Mouse (Mus musculus) liver, embryonic 12.5 days (tissue): ENCODE measurements around the gene Lmx1a. TPM values are rescaled to one million over a fixed set of nuclear protein-coding genes. Genes with fewer than 3 reads are reported as not detected.

Source experiments
- ATAC-seq: fragments of 200-750 bp; cut with Nextera tagmentation; 2 replicates; pipeline ENCODE4 v1.8.0; 2017; ENCODE audit warnings: moderate number of reproducible peaks, mild to moderate bottlenecking, moderate library complexity
- H3K27ac ChIP-seq: fragments of 300-500 bp; sonication (generic); 2 replicates; pipeline ENCODE4 v1.5.1; 2016; ENCODE audit warnings: mild to moderate bottlenecking
- H3K27me3 ChIP-seq: fragments of 300-500 bp; sonication (generic); replicated peaks from 2 replicates; pipeline ENCODE4 v1.6.1; 2016; ENCODE audit warnings: mild to moderate bottlenecking, moderate library complexity
- H3K36me3 ChIP-seq: fragments of 300-500 bp; sonication (generic); 2 replicates; pipeline ENCODE4 v1.6.1; 2016; ENCODE audit warnings: mild to moderate bottlenecking, moderate library complexity
- H3K4me1 ChIP-seq: fragments of 300-500 bp; sonication (generic); 2 replicates; pipeline ENCODE4 v1.6.1; 2016
- H3K4me2 ChIP-seq: fragments of 300-500 bp; sonication (generic); 2 replicates; pipeline ENCODE4 v1.6.1; 2016; ENCODE audit warnings: mild to moderate bottlenecking, moderate library complexity
- H3K4me3 ChIP-seq: fragments of 300-500 bp; sonication (generic); 2 replicates; pipeline ENCODE4 v1.5.1; 2016; ENCODE audit warnings: mild to moderate bottlenecking, moderate library complexity
- H3K9ac ChIP-seq: fragments of 300-500 bp; sonication (generic); 2 replicates; pipeline ENCODE4 v1.6.1; 2016; ENCODE audit warnings: mild to moderate bottlenecking, moderate library complexity
- H3K9me3 ChIP-seq: fragments of 300-500 bp; sonication (generic); replicated peaks from 2 replicates; pipeline ENCODE4 v1.6.1; 2016; ENCODE audit warnings: mild to moderate bottlenecking, moderate library complexity
- WGBS: fragments of 180-500 bp; shearing (Covaris S2); methylation state at CpG from one replicate; pipeline ENCODE4 v1.1.7; 2016; ENCODE audit not compliant: insufficient replicate concordance; 5-methylcytosine and 5-hydroxymethylcytosine counted together
- polyA plus RNA-seq: library from polyadenylated mRNA; unstranded; fragments of >200 nt; fragmentation: Nextera tagmentation; extraction: Ambion mirVana; gene quantifications from 2 replicates; pipeline ENCODE4 v1.2.1, GENCODE M21; 2016

Lmx1a gene
- polyA plus RNA-seq, 1 experiment from 2014 or later = 1.2 TPM

- H3K9ac ChIP-seq = no peak overlapping the region
- H3K9me3 ChIP-seq = no peaks in the 10 kb centered on the region
- no peak overlapping the region for H3K4me2 ChIP-seq
- ATAC-seq = no peak
- H3K27ac ChIP-seq = no peak overlapping the region
- H3K36me3 ChIP-seq = no peaks in the 10 kb centered on the region
- H3K4me3 ChIP-seq = no peak overlapping the region
- no peaks in the 10 kb centered on the region for H3K4me1 ChIP-seq
- 64% methylated on average over 10 of the region's 10 CpGs for WGBS
- peaks cover 10% of the 10 kb centered on the region; the same call in 1 of the 2 replicates for H3K27me3 ChIP-seq
Measured at GRCm38 (mm10) chr1:167760307-167760706, 71.3 kb downstream of the Lmx1a start.

GRCm38 (mm10) chr1:167761785-167762223 lies 72.8 kb downstream of the Lmx1a start:
- no peaks in the 10 kb centered on the region for H3K4me1 ChIP-seq
- H3K9ac ChIP-seq = no peak overlapping the region
- no peaks in the 10 kb centered on the region for H3K36me3 ChIP-seq
- WGBS = 32% methylated on average over 13 of the region's 13 CpGs
- no peak overlapping the region for H3K4me2 ChIP-seq
- no peak overlapping the region for H3K27ac ChIP-seq
- no peaks in the 10 kb centered on the region for H3K9me3 ChIP-seq
- no peak for ATAC-seq
- H3K4me3 ChIP-seq = no peak overlapping the region
- peaks cover 10% of the 10 kb centered on the region; the same call in 1 of the 2 replicates for H3K27me3 ChIP-seq

- Histone ChIP-seq H3K4me1 (no peaks in the 10 kb centered on the region), H3K4me3 (no peak overlapping the region), H3K27me3 (peaks cover 3% of the 10 kb centered on the region; the same call in 1 of the 2 replicates), H3K9ac (no peak overlapping the region), H3K27ac (no peak overlapping the region), H3K4me2 (no peak overlapping the region), H3K36me3 (no peaks in the 10 kb centered on the region), H3K9me3 (no peaks in the 10 kb centered on the region)
- no peak for ATAC-seq
- WGBS = 56% methylated on average over 4 of the region's 4 CpGs
Measured at GRCm38 (mm10) chr1:167766619-167767018, 77.6 kb downstream of the Lmx1a start.

- H3K36me3 ChIP-seq = no peaks in the 10 kb centered on the region
- ATAC-seq = no peak
- no peak overlapping the region for H3K27ac ChIP-seq
- H3K27me3 ChIP-seq = no peaks in the 10 kb centered on the region
- no peak overlapping the region for H3K9ac ChIP-seq
- 64% methylated on average over 7 of the region's 7 CpGs for WGBS
- H3K4me3 ChIP-seq = no peak overlapping the region
- H3K4me1 ChIP-seq = no peaks in the 10 kb centered on the region
- H3K4me2 ChIP-seq = no peak overlapping the region
- H3K9me3 ChIP-seq = no peaks in the 10 kb centered on the region
Measured at GRCm38 (mm10) chr1:167770457-167770856, 81.4 kb downstream of the Lmx1a start.

GRCm38 (mm10) chr1:167779766-167780488 lies 90.9 kb downstream of the Lmx1a start:
- Histone ChIP-seq H3K4me1 (no peaks in the 10 kb centered on the region), H3K9ac (no peak overlapping the region), H3K36me3 (no peaks in the 10 kb centered on the region), H3K27ac (no peak overlapping the region), H3K27me3 (no peaks in the 10 kb centered on the region), H3K4me2 (no peak overlapping the region), H3K9me3 (no peaks in the 10 kb centered on the region), H3K4me3 (no peak overlapping the region)
- ATAC-seq = no peak
- 53% methylated on average over 4 of the region's 5 CpGs for WGBS

- WGBS = 45% methylated on average over 10 of the region's 10 CpGs
- 0 out of 2 replicates have a peak, but pooled peaks have one; percentile 8 for ATAC-seq
- H3K9ac ChIP-seq = no peak overlapping the region
Measured at GRCm38 (mm10) chr1:167781787-167782484, 92.9 kb downstream of the Lmx1a start.

GRCm38 (mm10) chr1:167784067-167784466 lies 95.0 kb downstream of the Lmx1a start:
- Histone ChIP-seq H3K27me3 (no peaks in the 10 kb centered on the region), H3K4me3 (no peak overlapping the region)

More at GRCm38 (mm10) chr1:167781787-167782484, 92.9 kb downstream of the Lmx1a start:
- Histone ChIP-seq H3K27ac (no peak overlapping the region), H3K4me2 (no peak overlapping the region), H3K36me3 (no peaks in the 10 kb centered on the region), H3K4me1 (no peaks in the 10 kb centered on the region), H3K27me3 (no peaks in the 10 kb centered on the region), H3K4me3 (no peak overlapping the region), H3K9me3 (no peaks in the 10 kb centered on the region)

GRCm38 (mm10) chr1:167788684-167789413 lies 99.8 kb downstream of the Lmx1a start:
- Histone ChIP-seq H3K4me1 (no peaks in the 10 kb centered on the region), H3K36me3 (no peaks in the 10 kb centered on the region), H3K9ac (no peak overlapping the region), H3K4me2 (no peak overlapping the region), H3K4me3 (no peak overlapping the region), H3K27me3 (0 out of 2 replicates have a peak, but pooled peaks cover 2% of the 10 kb centered on the region), H3K27ac (no peak overlapping the region), H3K9me3 (no peaks in the 10 kb centered on the region)
- WGBS = 57% methylated on average over 12 of the region's 12 CpGs
- ATAC-seq = no peak

More at GRCm38 (mm10) chr1:167784067-167784466, 95.0 kb downstream of the Lmx1a start:
- WGBS = 68% methylated on average over 2 of the region's 2 CpGs
- H3K4me2 ChIP-seq = no peak overlapping the region
- H3K9ac ChIP-seq = no peak overlapping the region
- no peaks in the 10 kb centered on the region for H3K9me3 ChIP-seq
- H3K27ac ChIP-seq = no peak overlapping the region
- ATAC-seq = no peak
- no peaks in the 10 kb centered on the region for H3K36me3 ChIP-seq
- H3K4me1 ChIP-seq = no peaks in the 10 kb centered on the region

- H3K4me1 ChIP-seq = no peaks in the 10 kb centered on the region
- no peak overlapping the region for H3K27ac ChIP-seq
- H3K9me3 ChIP-seq = no peaks in the 10 kb centered on the region
- no peak overlapping the region for H3K9ac ChIP-seq
- no peak for ATAC-seq
- no peak overlapping the region for H3K4me2 ChIP-seq
- 0 out of 2 replicates have a peak, but pooled peaks cover 2% of the 10 kb centered on the region for H3K27me3 ChIP-seq
- no peaks in the 10 kb centered on the region for H3K36me3 ChIP-seq
- H3K4me3 ChIP-seq = no peak overlapping the region
- 59% methylated on average over 8 of the region's 8 CpGs for WGBS
Measured at GRCm38 (mm10) chr1:167789448-167789847, 100.4 kb downstream of the Lmx1a start.

GRCm38 (mm10) chr1:167790688-167791087 lies 101.7 kb downstream of the Lmx1a start:
- no peaks in the 10 kb centered on the region for H3K4me1 ChIP-seq
- WGBS = 62% methylated on average over 3 of the region's 3 CpGs
- 0 out of 2 replicates have a peak, but pooled peaks cover 2% of the 10 kb centered on the region for H3K27me3 ChIP-seq
- H3K9me3 ChIP-seq = no peaks in the 10 kb centered on the region
- no peak overlapping the region for H3K4me3 ChIP-seq
- H3K9ac ChIP-seq = no peak overlapping the region
- no peak overlapping the region for H3K27ac ChIP-seq
- ATAC-seq = no peak
- H3K36me3 ChIP-seq = no peaks in the 10 kb centered on the region
- no peak overlapping the region for H3K4me2 ChIP-seq

GRCm38 (mm10) chr1:167791221-167791620 lies 102.2 kb downstream of the Lmx1a start:
- 0 out of 2 replicates have a peak, but pooled peaks cover 2% of the 10 kb centered on the region for H3K27me3 ChIP-seq
- WGBS = 63% methylated on average over 11 of the region's 11 CpGs
- H3K9ac ChIP-seq = no peak overlapping the region
- no peak overlapping the region for H3K4me2 ChIP-seq
- ATAC-seq = no peak
- H3K4me3 ChIP-seq = no peak overlapping the region
- H3K27ac ChIP-seq = no peak overlapping the region
- H3K36me3 ChIP-seq = no peaks in the 10 kb centered on the region
- H3K9me3 ChIP-seq = no peaks in the 10 kb centered on the region
- no peaks in the 10 kb centered on the region for H3K4me1 ChIP-seq
